Mouse (Mus musculus) intestine, postnatal 0 days (tissue): ENCODE data around the gene Ints7. TPM values are rescaled to one million over a fixed set of nuclear protein-coding genes. Genes with fewer than 3 reads are reported as not detected.

Experiments
- ATAC-seq: fragments of 200-750 bp; cut with Nextera tagmentation; 2 replicates; pipeline ENCODE4 v1.8.0; 2017; ENCODE audit warnings: mild to moderate bottlenecking, moderate TSS enrichment, moderate library complexity
- H3K27ac ChIP-seq: fragments of 300-500 bp; sonication (generic); 2 replicates; pipeline ENCODE4 v1.5.1; 2014; ENCODE audit warnings: mild to moderate bottlenecking, low read depth, low read length, moderate library complexity
- H3K27me3 ChIP-seq: fragments of 300-500 bp; sonication (generic); replicated peaks from 2 replicates; pipeline ENCODE4 v1.6.1; 2014; ENCODE audit warnings: low read length, mixed read lengths; ENCODE audit not compliant: control insufficient read depth, insufficient read depth
- H3K36me3 ChIP-seq: fragments of 300-500 bp; sonication (generic); 2 replicates; pipeline ENCODE4 v1.6.1; 2014; ENCODE audit warnings: mild to moderate bottlenecking, moderate library complexity; ENCODE audit not compliant: control insufficient read depth, insufficient read depth
- H3K4me1 ChIP-seq: fragments of 300-500 bp; sonication (generic); replicated peaks from 2 replicates; pipeline ENCODE4 v1.6.1; 2014; ENCODE audit warnings: antibody characterized with exemption, low read length, mixed read lengths; ENCODE audit not compliant: control insufficient read depth, insufficient read depth
- H3K4me2 ChIP-seq: fragments of 300-500 bp; sonication (generic); replicated peaks from 2 replicates; pipeline ENCODE4 v1.6.1; 2014; ENCODE audit warnings: low read depth, mild to moderate bottlenecking, moderate library complexity
- H3K4me3 ChIP-seq: fragments of 300-500 bp; sonication (generic); 2 replicates; pipeline ENCODE4 v1.5.1; 2014; ENCODE audit warnings: low read depth, low read length
- H3K9ac ChIP-seq: fragments of 300-500 bp; sonication (generic); 2 replicates; pipeline ENCODE4 v1.6.1; 2014; ENCODE audit warnings: mild to moderate bottlenecking, low read depth, low read length
- H3K9me3 ChIP-seq: fragments of 300-500 bp; sonication (generic); 2 replicates; pipeline ENCODE4 v1.6.1; 2016; ENCODE audit warnings: mixed run types; ENCODE audit not compliant: control insufficient read depth
- CTCF ChIP-seq: sonication (generic); IDR thresholded peaks from 2 replicates; pipeline ENCODE4 v1.5.1; 2016; ENCODE audit warnings: low read depth, mild to moderate bottlenecking, control low read depth, antibody characterized with exemption, moderate library complexity
- WGBS: fragments of 180-500 bp; shearing (Covaris S2); extraction: QIAGEN DNeasy Blood & Tissue Kit; methylation state at CpG from one replicate; pipeline ENCODE4 v1.1.7; 2014; 5-methylcytosine and 5-hydroxymethylcytosine counted together
- polyA plus RNA-seq: library from polyadenylated mRNA; unstranded; fragments of >200 nt; fragmentation: Nextera tagmentation; extraction: Ambion mirVana; gene quantifications from 2 replicates; pipeline ENCODE4 v1.2.1, GENCODE M21; 2015

Gene Ints7
- polyA plus RNA-seq, 1 experiment from 2014 or later: 11.2 TPM

GRCm38 (mm10) chr1:191632511-191633095, 57.2 kb downstream of the Ints7 start:
- 0 out of 2 replicates have a peak overlapping the region, but pooled peaks have one; percentile 35 for H3K27ac ChIP-seq
- H3K27me3 ChIP-seq: no peaks in the 10 kb centered on the region
- no peak for ATAC-seq
- H3K4me2 ChIP-seq: no peak overlapping the region
- H3K9me3 ChIP-seq: no peaks in the 10 kb centered on the region
- 0 out of 2 replicates have a peak, but pooled peaks cover 8% of the 10 kb centered on the region for H3K4me1 ChIP-seq
- no peak overlapping the region for H3K4me3 ChIP-seq
- TF ChIP-seq CTCF: no peak
- 63% methylated on average over 6 of the region's 6 CpGs for WGBS
- no peak overlapping the region for H3K9ac ChIP-seq
- H3K36me3 ChIP-seq: no peaks in the 10 kb centered on the region

- H3K4me1 ChIP-seq: 0 out of 2 replicates have a peak, but pooled peaks cover 5% of the 10 kb centered on the region
- no peak overlapping the region for H3K9ac ChIP-seq
- 74% methylated on average over 2 of the region's 2 CpGs for WGBS
- no peak for ATAC-seq
- H3K9me3 ChIP-seq: no peaks in the 10 kb centered on the region
- H3K27ac ChIP-seq: no peak overlapping the region
- no peak overlapping the region for H3K4me3 ChIP-seq
- no peaks in the 10 kb centered on the region for H3K36me3 ChIP-seq
- H3K27me3 ChIP-seq: no peaks in the 10 kb centered on the region
- no peak overlapping the region for H3K4me2 ChIP-seq
- no peak for TF ChIP-seq CTCF
These were observed 58.7 kb downstream of the Ints7 start for GRCm38 (mm10) chr1:191634116-191634515.

- no peak overlapping the region for H3K4me2 ChIP-seq
- H3K9me3 ChIP-seq: no peaks in the 10 kb centered on the region
- no peak overlapping the region for H3K4me3 ChIP-seq
- H3K9ac ChIP-seq: no peak overlapping the region
- no peak for TF ChIP-seq CTCF
- no peaks in the 10 kb centered on the region for H3K36me3 ChIP-seq
- no peak for ATAC-seq
- H3K4me1 ChIP-seq: no peaks in the 10 kb centered on the region
- H3K27me3 ChIP-seq: no peaks in the 10 kb centered on the region
- WGBS: 87% methylated on average over 2 of the region's 2 CpGs
- no peak overlapping the region for H3K27ac ChIP-seq
These were observed 63.0 kb downstream of the Ints7 start for GRCm38 (mm10) chr1:191638404-191638803.

- 63% methylated on average over 3 of the region's 3 CpGs for whole genome bisulfite sequencing
- Histone ChIP-seq H3K9me3 (no peaks in the 10 kb centered on the region), H3K9ac (no peak overlapping the region), H3K27me3 (no peaks in the 10 kb centered on the region), H3K27ac (peak overlapping the region; percentile 88), H3K4me1 (no peaks in the 10 kb centered on the region), H3K36me3 (no peaks in the 10 kb centered on the region), H3K4me2 (no peak overlapping the region), H3K4me3 (no peak overlapping the region)
- TF ChIP-seq CTCF: no peak
- ATAC-seq: peak; percentile 60
These were observed 63.9 kb downstream of the Ints7 start for GRCm38 (mm10) chr1:191639200-191639807.

GRCm38 (mm10) chr1:191640146-191640545, 64.7 kb downstream of the Ints7 start:
- peak; percentile 87 for ATAC-seq
- 22% methylated on average over 2 of the region's 2 CpGs for WGBS
- Histone ChIP-seq H3K27me3 (no peaks in the 10 kb centered on the region), H3K4me3 (no peak overlapping the region), H3K36me3 (no peaks in the 10 kb centered on the region), H3K9me3 (no peaks in the 10 kb centered on the region), H3K4me1 (no peaks in the 10 kb centered on the region), H3K4me2 (no peak overlapping the region), H3K9ac (no peak overlapping the region; the same call in 1 of the 2 replicates), H3K27ac (peak overlapping the region; percentile 88)
- no peak for TF ChIP-seq CTCF

- Histone ChIP-seq H3K4me2 (no peak overlapping the region), H3K36me3 (no peaks in the 10 kb centered on the region), H3K27me3 (no peaks in the 10 kb centered on the region), H3K4me3 (no peak overlapping the region), H3K4me1 (no peaks in the 10 kb centered on the region), H3K27ac (peak overlapping the region; percentile 88), H3K9me3 (no peaks in the 10 kb centered on the region), H3K9ac (no peak overlapping the region; the same call in 1 of the 2 replicates)
- TF ChIP-seq CTCF: no peak
- WGBS: 85% methylated on average over 3 of the region's 3 CpGs
- ATAC-seq: no peak
These were observed 65.4 kb downstream of the Ints7 start for GRCm38 (mm10) chr1:191640848-191641247.
